Mouse (Mus musculus): ENCODE results near the gene Oas1f.
"Not testable (repeated sequence)": the region's sequence is repeated elsewhere in the genome, so short reads cannot be mapped to it uniquely, and the experiment has no call there.

The Oas1f gene

DNA sequence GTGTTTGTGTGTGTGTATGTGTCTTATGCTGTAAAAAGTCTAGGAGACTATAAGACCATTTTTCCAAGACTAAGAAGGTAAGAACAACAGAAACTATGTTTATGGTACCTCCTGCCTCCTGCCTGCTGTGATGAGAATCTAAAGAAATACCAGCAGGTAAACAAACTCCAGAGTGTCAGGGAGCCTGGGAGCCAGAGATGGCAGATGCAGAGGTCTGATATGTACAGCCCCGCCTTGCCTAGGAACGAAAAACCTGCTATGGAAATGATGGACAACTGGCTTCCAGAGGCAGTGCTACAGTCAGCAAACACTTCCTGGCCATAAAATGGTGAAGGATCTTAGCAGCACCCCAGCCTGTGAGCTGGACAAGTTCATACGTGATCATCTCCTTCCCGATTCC lies at the start of gene Oas1f:
Gene Oas1f (plus strand): TSS at position 301 of the 400 bp plus-strand sequence.
- DNase-seq (ENCODE audit: low read depth, low spot score): no peak

DNA sequence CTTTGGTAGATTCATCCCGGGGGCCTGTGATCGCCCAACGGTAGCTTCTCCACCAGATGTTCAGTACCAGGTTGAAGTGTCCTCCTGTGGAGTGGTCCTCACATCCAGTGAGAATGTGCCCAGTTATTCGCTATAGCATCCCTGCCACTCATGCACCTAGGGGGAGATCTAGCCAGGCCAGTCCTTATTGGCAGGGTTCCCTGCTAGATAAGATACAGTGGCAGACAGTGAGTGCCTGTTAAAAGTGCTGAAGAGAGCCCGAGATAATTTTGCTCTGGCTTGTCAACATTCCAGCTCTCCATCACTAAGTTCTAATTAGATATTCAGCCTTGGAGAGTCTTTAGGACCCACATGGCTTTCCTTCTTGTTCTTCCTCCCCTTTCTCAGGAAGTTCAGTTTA lies 49.0 kb upstream of the Oas1f start:
- not testable (repeated sequence) for DNase-seq (ENCODE audit: low read depth, low spot score)

DNA sequence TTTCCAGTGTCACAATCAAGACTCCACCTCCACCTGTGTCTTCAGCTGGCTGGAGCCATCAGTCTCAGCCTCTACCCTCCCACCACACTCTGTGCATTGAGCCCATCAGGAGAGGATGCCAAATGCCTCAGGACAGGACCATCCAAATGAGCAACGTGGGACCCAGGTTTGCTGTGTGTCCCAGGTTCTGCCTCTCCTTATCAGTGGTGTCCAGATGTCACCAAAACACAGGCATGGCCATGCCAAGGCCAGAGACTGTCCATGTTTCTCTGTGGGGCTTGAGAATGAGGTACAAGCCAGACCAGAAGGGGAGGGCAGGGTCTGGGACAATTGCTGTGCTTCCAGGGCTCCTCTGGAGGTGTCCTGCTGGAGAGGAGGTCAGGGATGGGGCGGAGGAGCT lies 48.2 kb upstream of the Oas1f start:
- not testable (repeated sequence) for DNase-seq (ENCODE audit: low read depth, low spot score)

DNA sequence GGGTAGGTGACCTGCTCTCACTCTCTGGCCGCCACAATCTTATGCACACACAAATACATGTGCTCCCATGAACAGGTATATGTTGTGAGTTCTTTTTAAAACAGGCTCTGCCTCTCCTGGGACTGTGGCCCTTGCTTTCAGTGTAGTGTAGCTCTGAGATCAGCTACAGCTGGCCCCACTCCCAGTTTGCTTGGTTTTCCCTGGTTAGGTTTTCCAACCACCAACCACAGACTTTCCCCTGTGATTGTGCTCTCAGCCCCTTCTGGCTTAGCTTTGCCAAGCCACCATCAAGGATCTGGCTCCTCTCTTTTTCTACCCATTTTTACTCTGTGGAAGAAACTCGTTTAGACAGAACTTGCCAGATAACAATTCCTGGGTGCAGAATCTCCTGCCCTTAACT lies 43.6 kb upstream of the Oas1f start:
- DNase-seq (ENCODE audit: low read depth, low spot score): no peak

DNA sequence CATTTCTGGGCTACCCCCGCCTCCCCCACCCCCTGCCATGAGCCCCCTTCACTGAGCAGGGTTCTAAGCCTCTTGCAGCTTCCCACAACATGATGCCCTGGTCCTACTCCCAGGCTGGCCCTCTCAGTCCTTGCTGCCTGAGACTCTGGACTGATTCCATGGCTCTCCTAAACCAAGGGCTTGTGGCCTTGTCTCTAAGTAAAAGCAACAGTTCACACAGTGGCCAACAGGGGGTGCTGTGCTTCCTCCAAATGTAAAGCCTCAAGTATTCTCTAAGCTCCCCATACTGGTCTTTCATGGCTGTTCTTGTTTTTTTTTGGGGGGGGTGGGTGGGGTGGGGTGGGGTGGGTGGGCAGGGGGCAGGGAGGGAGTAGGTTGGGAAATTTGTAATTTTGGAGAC lies 40.7 kb upstream of the Oas1f start:
- DNase-seq (ENCODE audit: low read depth, low spot score): peak; percentile 85

DNA sequence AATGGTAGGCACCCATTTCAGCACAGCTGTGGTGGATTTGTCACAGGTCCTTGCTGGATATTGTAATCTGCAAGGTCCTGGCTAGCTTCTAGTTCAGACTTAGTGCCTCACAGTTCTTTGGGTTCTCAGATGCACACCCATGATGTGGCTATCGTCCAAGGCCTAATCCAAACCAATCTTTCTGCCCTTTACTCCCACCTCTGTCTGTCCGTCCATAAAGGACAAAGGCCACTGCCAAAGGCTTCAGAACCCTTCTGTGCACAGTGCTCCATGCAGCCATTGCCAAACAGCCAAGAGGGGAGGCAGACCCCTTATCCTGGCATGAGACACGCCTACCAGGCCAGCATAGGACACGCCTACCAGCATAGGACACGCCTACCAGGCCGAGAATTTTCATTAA lies 38.0 kb upstream of the Oas1f start:
- no peak for DNase-seq (ENCODE audit: low read depth, low spot score)

DNA sequence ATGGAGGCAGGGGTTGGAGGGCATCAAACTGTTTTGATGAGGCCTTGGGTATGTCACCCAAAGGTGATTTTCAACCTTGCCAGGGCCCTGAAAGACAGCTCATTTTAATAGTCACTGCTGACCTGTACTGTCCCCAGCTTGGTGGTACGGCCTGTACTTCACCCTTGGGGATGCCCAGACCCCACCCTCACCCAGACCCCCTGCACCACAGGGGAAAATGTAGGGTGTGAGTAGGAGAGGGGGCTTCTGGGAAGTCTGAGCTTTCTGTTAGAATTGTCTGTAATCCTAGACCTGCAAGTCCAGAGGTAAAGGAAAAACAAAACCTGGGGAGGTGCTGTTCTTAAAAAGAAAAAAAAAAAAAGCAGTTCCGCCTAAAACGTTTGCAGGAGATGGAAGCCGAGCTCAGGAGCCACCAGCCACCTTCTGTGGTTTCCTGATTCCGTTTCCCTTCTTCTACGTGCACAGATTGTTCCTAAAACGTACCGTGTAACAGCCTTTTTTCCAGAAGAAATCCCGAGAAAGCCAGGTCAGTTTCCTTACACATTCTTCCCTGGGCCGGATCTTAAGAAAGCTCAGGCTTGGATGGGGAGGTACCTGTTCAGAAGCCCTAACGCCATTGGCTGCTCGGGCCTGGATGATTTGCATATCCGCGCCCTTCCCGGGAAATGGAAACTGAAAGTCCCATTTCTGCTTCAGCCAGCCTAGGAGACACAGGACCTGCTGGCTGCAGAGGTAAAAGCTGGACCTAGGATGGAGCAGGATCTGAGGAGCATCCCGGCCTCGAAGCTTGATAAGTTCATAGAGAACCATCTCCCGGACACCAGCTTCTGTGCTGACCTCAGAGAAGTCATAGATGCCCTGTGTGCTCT lies 35.0 kb upstream of the Oas1f start, which contains the start of gene Oas1c:
Gene Oas1c (minus strand): TSS at position 564 of the 869 bp plus-strand sequence.
- DNase-seq (ENCODE audit: low read depth, low spot score): peak; percentile 93

DNA sequence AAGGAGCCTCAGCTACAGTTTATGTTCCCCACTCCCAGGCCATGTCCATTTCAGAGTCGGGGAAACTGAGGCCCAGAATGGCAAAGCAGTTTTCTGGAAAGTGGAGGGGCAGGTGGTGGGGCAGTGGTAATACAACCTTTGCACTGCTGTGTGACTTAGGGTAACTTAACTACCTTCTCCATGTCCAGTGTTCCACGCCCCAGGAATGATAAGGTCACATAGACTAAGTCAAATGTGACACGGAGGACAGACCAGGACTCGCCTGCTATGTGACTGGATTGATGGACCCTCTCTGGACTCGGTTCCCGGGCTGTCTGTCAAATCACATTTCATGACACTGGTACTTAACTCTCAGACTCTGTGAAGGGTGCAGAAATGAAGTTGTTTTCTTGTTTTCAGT lies 34.1 kb upstream of the Oas1f start:
- no peak for DNase-seq (ENCODE audit: low read depth, low spot score)

DNA sequence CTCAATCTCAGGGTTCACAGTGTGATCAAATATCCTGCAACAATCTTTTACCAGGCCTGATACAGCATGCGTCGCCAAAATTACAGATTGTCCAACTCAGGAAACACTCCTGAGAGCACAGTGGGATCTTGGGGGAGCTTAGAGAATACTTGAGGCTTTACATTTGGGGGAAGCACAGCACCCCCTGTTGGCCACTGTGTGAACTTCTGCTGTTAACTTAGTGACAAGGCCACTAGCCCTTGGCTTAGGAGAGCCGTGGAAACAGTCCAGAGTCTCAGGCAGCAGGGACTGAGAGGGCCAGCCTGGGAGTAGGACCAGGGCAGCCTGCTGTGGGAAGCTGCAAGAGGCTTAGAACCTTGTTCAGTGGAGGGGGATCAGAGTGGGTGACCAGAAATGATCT lies 31.2 kb upstream of the Oas1f start:
- DNase-seq (ENCODE audit: low read depth, low spot score): peak; percentile 75

DNA sequence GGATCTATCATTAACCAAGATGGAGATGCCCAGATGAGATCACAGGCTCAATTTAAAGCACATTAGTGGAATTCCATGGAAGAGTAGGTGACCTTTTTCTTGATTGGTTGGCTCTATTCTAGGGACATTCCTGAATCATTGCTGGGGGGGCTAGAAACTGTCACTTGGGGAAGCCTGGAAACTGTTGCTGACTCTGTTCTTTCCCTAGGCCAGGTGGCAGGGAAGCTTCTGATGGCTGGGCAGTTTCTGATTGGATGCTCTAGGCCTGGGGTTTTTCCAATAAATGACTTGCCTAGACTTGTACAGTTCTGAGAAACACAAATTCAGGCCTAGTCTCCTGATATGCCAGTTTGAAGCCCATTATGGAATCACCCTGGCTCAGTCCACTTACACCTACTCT lies 28.2 kb upstream of the Oas1f start:
- DNase-seq (ENCODE audit: low read depth, low spot score): no peak

DNA sequence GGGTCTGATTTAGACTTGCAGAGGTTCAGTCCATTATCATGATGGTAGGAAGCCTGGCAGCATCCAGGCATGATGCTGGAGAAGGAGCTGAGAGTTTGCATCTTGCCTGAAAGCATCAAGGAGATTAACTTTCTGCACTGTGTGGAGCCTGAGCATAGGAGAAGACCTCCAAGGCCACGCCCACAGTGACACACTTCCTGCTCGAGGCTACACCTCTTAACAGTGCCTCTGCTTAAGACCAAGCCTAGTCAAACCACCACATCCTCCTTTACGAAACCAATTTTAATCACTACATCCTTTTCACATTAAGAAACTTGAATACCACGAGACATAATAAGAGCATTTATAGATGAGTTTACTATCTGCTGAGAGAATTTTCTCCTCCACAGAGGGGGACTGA lies 16.1 kb upstream of the Oas1f start:
- DNase-seq (ENCODE audit: low read depth, low spot score): no peak

DNA sequence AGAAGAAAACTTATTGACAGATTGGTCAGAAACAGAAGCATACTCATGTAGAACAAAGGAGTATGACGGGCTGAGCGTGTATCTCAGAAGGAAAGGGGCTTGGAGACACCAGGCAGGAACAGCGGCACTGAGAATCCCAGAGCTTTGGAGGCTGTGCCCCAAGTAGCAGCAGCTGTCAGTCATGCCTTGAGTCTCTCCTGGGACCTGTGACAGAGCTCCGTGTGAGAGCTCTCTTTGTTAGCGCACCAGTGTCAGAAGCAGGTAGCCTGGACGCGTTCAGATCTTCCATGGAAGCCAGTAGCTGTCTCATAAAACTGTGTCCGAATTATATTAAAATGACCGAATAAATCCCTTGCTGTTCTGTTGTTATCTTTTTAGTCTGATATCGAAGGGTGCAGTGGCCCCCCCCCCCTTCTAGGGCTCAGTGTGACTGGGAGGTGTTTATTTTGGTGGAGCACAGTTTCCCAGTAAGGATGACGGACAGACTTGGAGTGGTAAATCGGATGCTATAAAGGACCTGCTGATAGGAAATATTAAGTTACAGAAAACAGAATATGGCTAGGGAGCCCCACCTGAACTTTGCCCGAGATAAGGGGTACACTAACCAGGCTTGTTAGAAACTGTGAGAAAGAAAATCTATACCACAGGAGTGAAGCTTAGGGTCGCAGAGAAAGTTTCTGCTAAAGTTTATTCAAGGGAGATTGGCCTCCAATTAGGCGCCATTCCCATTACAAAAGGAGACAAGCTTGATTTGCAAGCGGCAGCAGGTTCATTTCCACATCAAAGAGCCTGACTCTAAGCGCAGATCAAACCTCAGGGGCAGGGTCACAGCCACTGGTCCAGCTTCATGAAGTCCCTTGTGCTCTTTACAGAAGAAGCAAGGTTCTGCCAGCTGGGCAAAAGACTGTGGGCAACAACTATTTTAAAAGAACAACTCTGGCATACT lies 13.6 kb upstream of the Oas1f start:
- DNase-seq (ENCODE audit: low read depth, low spot score): peak; percentile 69

DNA sequence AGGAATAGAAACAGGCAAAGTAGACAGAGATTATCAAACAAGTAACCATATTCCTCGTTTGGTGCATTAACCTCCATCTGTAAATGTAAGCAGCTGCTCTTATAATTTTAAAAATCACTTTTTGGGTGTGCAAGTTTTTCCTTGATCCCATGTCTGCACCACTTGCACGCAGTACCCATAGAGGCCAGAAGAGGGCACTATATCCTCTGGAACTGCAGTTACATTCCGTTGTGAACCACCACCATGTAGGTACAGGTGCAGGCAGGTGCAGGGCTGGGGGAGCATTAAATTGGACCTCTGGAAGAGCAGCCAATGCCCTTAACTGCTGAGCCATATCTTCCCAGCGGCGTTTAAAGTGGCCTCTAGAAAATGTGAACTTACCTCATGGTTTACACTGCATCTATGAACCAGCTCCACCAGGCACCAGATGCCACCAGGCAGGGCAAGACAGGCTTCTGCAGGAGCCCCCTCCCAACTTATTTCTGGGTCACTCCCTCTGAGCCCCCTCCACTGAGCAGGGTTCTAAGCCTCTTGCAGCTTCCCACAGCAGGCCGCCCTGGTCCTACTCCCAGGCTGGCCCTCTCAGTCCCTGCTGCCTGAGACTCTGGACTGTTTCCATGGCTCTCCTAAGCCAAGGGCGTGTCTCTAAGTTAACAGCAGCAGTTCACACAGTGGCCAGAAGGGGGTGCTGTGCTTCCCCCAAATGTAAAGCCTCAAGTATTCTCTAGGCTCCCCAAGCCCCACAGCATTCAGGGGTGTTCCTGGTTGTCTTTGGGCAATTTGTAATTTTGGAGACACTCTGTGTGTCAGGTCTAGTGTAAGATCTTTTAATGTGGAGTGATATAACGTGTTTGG lies 10.2 kb upstream of the Oas1f start:
- DNase-seq (ENCODE audit: low read depth, low spot score): peak; percentile 92

DNA sequence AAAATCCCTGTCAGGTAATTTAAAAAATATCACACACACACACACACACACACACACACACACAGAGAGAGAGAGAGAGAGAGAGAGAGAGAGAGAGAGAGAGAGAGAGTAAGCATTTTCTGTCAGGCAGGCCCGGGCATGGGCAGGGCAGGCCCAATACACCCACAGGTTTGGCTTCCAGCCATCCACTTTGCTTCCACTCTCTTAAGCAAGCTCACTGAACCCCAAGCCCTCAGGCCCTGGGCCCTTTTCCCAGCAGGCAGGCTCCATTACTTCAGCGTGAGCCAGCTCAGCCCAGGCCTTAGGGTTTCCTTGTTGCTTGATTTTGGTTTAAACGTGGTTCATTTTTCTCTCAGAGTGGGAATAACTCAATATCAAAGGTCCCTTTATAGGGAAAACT lies 2.5 kb upstream of the Oas1f start:
- no peak for DNase-seq (ENCODE audit: low read depth, low spot score)

DNA sequence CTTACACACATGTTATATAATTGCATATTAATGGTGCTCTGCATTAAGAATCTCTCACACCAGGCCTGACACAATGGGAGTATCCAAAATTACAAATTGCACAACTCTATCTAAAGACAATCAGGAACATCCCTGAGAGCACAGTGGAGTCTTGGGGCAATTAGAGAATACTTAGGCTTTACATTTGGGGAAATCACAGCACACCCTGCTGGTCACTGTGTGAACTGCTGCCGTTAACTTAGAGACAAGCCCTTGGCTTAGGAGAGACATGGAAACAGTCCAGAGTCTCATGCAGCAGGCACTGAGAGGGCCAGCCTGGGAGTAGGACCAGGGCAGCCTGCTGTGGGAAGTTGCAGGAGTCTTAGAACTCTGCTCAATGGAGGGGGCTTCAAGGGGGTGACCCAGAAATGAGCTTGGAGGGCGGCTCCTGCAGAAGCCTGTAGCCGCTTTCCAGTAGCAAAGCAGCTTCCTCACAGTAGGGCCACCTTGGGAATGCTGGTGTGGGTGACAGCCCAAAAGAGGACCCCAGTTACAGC lies 2.5 kb downstream of the Oas1f start:
- DNase-seq (ENCODE audit: low read depth, low spot score): peak; percentile 82

DNA sequence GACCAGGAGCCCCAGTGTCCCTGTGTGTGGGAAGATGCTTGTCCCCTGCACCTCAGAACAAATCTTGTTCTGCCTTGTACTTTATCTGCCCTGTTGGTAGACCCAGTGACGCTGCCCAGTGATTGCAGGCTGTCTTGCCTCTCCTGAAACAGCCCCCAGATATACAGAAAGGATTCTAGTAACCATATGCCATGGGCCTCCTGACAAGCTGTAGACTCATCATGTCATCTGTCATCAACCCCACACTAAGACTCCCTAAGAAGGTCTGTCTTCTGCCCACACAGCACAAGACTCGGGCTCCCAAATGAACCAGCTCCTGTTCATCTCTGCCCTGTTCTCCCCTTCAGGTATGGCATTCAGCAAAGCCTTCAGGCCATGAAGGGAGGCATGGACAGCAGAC lies 12.1 kb downstream of the Oas1f start:
- DNase-seq (ENCODE audit: low read depth, low spot score): no peak

DNA sequence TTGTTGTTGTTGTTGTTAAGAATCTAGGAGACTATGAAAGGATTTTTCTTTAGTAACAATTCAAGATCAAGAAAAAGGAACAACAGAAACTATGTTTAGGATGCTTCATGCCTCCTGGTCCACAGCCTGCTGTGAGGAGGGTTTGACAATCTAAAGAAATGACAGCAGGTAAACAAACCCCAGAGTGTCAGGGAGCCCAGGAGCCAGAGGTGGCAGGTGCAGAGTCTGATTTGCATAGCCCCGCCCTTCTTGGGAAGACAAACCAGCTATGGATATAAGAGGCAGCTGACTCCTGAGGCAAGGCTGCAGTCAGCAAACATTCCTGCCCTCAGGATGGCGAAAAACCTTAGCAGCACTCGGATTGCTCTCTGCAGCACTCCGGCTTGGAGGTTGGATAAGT lies 14.0 kb downstream of the Oas1f start, which contains the start of gene Oas1h:
Gene Oas1h (plus strand): TSS at position 301 of the 400 bp plus-strand sequence.
- DNase-seq (ENCODE audit: low read depth, low spot score): peak; percentile 49

DNA sequence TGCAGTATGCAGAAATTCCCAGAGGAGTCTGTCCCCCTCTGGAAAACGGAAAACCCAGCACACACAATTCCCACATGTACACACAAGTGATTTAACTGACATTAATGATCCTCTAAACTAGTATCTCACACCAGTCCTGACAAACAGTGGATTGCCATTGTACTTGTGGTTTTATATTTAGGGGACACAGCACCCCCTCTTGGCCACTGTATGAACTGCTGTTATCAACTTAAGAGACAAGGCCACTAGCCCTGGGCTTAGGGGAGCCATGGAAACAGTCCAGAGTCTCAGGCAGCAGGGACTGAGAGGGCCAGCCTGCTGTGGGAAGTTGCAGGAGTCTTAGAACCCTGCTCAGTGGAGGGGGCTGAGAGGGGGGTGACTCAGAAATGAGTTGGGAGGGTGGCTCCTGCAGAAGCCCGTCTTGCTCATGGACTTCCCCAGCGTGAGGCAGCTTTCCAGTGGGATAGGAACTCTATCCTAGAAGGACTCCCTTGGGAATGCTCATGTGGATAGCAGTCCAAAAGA lies 18.2 kb downstream of the Oas1f start:
- DNase-seq (ENCODE audit: low read depth, low spot score): peak; percentile 88

DNA sequence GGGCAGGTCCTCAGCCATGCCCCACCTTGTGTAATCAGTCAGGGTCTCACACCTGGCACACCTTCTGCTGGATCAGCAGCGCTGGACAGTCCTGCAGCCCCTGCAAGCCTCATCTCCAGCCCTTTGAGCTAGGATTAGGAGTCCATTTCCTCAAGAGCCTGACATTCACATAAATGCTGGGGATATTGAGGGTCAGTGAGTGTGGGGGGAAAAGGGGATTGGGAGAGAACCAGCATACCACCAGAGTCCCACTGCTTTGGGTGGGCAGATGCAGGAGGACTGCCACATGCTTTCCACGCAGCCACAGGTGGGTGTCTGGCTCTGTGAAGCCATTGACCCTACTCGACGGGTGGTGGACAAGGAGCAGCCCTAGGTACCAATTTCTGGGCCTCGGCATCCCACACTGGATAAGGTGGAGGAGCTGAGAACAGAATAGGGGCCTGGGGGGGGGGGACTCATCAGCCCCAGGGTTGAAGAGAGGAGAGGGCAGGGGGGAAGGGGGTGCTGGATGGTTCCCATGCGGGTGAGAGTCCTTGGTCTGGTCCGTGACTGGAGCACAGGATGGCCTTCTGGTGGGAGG lies 22.4 kb downstream of the Oas1f start:
- DNase-seq (ENCODE audit: low read depth, low spot score): no peak

DNA sequence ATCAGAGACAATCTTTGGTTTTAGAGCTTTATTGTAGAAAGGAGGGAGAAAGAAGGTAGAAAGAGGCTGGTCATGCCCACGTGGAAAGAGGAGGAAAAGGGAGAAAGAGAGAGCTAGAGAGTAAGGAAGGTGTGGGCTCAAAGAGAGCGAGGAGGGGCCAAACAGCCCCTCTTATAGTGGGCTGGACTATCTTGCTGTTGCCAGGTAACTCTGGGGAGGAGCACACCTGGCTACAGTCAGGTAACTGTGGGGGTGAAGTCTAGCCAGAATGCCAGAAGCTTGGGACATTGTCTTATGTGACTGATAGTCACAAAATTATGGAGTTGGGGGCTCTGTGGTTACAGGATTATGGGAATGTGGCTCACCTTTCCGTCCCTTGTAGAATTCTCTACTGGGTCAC lies 22.9 kb downstream of the Oas1f start:
- DNase-seq (ENCODE audit: low read depth, low spot score): no peak

DNA sequence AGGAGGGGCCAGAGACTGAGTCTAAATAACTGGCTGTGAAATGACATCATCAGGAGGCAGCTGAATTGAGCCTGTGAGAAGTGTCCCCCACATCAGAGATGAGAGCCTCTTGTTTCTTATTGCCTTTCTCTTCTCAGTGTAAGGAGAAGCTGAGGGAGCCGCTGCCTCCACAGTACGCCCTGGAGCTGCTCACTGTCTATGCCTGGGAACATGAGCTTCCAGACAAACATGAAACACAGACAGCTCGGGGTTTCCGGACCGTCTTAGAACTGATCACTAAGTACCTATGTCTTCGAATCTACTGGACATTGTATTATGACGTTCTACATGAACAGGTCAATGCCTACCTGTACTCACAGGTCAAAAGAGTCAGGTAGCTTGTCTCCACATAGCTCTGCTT lies 23.6 kb downstream of the Oas1f start:
- no peak for DNase-seq (ENCODE audit: low read depth, low spot score)
